Mouse (Mus musculus) frontal cortex, postnatal 14 days (tissue): Measurements from ENCODE around the gene Cd164l2.
A peak's percentile ranks its signal among the peaks of the same experiment; 100 is the strongest.

Source experiments
- DNase-seq, 2 experiments: peaks; one replicate each; pipeline ENCODE4 v3.0.0; 2022; ENCODE audit warnings: low spot score in 2 of 2

The Cd164l2 gene

GRCm38 (mm10) chr4:133220656-133221055, 8.7 kb downstream of the Cd164l2 start:
- DNase-seq, result no peak

- no peak for DNase-seq
These were observed 9.8 kb downstream of the Cd164l2 start for GRCm38 (mm10) chr4:133221701-133222100.

DNA sequence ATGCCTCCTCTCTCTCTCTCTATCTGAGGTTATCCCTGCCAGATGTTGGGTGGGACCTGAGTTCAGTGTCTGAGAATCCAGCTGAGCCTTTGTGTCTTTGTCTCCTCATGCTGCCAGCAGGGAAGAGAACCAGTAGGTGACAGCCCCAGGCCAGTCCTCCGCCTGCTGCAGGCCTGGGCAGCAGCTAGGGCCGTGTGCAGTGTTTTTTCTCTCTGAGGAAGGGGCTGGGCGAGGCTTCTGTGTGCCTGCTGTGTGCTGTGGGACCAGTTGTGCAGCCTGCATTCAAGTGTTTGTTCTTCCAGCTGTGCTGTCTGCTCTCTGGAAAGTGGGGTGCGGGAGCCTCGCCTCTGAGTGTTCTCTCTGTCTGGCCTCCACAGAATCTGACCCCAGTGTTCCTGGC, 11.9 kb downstream of the Cd164l2 start:
- DNase-seq, result no peak

DNA sequence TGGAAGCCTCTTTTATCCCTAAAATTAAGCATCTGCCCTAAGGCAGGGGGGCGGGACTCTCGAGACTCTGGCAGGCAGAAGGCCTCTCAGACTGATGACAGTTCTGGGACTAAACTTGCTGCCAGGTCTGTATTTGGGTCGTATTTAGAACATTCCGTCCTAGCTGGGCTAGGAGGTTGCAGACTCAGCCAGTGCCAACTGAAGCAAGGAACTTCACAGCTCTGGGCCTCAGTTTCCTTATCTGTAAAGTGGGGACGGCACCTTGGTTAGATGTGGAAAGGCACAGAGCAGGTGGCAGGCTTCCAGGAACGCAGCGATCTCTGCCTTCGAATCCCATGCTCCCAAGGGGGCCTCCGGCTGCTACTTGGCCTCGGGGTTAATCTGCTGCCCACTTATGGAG, 14.1 kb downstream of the Cd164l2 start:
- no peak for DNase-seq

DNA sequence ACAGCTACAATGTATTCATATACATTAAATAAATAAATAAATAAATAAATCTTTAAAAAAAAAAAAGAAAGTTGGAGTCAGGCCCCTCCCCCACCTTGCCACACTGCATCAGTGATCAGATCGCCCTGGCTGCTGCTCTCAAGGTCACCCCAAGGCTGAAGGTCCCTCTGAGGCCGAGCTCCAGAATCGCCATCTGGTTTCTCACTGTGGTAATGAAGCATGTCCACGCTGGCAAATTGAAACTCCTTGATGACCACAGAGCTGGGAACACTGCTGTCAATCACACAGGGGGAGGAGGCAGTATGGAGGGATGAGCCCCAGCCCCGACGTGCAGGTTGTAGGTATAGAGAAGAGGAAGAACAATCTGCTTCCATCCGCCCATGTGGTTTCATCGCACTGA, 15.7 kb downstream of the Cd164l2 start:
- no peak for DNase-seq

GRCm38 (mm10) chr4:133229582-133229981, 17.7 kb downstream of the Cd164l2 start:
- no peak for DNase-seq

- DNase-seq, result no peak
These were observed 21.5 kb downstream of the Cd164l2 start for GRCm38 (mm10) chr4:133233285-133233976.

DNA sequence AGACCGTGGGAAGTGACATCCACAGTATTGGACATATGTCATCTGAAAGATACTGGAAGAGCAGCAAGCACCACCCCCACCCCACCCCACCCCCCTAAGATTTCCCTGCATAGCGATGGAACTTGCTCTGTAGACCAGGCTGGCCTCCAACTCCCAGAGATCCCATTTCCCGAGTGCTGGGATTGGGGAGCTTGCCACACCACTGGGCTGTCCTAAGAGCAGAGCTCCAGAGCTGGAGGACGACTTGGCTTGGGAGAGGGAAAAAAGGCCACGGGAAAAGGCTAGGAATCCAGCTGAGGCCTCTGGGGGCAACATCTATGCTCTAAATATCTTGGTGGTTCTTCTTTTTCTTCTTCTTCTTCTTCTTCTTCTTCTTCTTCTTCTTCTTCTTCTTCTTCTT, 22.8 kb downstream of the Cd164l2 start:
- no peak for DNase-seq

DNA sequence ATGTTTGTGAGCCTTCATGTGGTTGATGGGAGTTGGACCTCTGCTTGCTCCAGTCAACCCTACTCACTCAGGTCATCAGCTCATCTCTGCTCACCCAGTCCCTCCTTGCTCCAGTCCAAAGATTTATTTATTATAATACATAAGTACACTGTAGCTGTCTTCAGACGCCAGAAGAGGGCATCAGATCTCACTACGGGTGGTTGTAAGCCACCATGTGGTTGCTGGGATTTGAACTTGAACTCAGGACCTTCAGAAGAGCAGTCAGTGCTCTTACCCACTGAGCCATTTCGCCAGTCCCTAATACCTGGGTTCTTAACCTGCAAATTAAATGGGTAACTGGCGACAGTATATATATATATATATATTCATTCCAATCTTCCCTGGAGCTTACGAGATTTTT, 23.5 kb downstream of the Cd164l2 start:
- DNase-seq, result no peak

DNA sequence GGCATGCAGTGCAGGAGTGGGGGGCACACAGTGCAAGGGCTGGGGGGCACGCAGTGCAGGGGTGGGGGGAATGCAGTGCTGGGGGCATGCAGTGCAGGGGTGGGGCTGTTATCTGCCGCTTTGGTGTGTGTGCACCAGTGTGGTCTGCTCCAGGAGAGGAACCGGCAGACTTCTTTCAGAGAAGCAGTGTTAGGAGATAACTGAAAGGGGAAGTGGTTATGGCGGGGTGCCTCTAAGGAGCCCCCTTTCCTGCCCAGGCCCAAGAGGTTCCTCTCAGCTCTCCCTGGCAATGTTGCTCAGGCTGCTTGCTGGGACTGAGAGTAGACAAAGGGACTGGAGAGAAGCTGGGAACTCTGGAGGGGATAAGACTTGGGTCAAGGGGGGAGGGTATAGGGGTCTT, 26.0 kb downstream of the Cd164l2 start:
- no peak for DNase-seq

DNA sequence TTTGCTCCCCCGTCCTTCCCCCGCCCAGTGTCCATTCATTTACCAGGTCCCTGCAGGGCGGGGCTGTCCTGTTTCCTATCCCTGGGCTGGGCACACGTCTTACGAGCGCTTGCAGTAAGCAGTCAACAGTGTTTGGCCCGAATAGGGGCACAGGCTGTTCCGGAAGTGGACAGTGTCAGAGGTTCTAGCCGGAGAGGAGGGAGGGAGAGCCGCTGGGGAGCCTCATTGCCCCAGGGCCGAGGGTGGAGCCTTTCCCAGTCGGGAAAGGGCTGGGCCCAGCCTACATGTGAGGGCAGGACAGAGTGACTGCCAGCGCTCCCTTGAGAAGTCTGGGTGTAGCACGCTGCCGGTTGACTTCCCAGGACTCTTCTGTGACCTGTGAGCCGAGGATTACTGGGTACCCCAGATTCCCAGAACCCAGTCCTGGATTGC, 28.6 kb downstream of the Cd164l2 start, which contains the start of gene Map3k6:
Gene Map3k6 (plus strand): TSS at position 329 of the 432 bp plus-strand sequence.
- DNase-seq, result no peak

DNA sequence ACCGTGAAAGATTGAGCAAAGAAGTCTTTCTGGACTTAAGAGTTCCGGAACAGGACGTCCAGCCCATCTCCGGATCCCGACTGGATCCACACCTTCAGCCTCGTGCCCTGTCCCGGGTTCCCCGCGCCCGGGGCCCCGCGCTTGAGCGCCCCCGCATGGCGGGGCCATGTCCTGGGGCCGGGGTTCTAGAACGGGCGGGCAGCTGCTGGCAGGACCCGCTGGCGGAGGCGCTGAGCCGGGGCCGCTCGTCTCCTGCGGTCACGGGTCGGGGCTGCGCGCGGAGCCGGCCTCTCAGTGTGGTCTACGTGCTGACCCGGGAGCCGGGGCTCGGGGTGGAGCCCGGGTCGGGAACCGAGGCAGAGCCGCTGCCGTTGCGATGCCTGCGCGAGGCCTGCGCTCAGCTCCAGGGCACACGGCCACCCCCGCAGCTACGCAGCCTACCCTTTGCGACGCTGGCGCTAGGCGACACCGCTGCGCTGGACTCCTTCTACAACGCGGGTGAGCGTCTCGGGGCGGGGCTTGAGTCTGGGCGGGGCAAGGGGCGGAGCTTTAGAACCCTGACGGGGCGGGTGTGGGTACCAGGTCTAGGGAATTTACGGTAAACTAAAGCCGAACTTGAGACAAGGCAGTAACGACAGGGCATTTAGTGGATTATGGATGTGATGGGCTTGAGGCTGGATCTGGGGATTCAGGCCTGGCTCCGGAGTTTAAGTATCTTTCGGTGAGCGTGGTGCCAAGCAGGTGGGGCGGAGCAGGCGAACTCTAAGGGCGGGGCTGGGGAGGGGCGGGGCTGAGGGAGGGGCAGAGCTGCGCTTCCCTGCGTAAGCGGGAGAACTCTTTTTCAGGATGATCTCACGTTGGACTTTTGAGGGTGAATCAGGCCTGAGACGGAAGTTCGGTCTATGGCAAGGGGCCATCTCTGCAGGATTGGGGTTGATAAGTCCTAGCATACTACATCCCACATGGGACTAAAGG, 29.3 kb downstream of the Cd164l2 start:
- peak; percentile 64 to 82 for DNase-seq

DNA sequence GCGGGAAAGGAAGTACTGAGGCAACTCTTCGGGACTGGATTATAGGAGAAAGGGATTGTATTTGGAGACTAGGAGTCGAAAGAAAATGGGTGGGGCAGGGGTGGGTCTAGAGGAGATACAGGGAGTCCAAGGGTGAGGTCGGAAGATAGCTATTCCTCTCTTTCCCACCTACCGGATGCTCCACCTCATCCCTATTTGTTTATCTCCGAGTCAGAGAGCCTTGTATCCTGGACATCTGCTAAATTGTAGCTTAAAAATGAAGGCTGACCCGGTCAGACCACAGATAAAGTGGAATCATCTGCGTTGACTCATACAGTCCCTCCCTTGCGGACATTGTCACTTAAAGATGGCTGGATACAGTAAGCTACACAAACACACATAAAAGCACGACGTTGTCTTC, 30.0 kb downstream of the Cd164l2 start:
- DNase-seq, result no peak

DNA sequence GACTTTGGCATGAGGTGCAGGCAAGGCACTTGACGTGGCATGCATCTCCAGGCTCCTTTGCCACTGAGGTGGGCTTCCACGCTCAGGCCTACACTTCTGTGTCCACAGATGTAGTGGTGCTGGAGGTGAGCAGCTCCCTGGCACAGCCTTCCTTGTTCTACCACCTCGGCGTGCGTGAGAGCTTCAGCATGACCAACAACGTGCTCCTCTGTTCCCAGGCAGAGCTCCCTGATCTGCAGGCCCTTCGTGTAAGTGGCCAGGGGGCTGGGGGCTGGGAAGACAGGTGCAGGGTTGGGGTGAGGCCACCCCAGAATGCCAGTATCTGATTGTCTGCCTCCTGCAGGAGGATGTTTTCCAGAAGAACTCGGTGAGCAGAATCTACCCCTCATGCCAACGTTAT, 30.8 kb downstream of the Cd164l2 start:
- no peak for DNase-seq

- DNase-seq, result no peak
These were observed 31.6 kb downstream of the Cd164l2 start for GRCm38 (mm10) chr4:133243538-133243937.

DNA sequence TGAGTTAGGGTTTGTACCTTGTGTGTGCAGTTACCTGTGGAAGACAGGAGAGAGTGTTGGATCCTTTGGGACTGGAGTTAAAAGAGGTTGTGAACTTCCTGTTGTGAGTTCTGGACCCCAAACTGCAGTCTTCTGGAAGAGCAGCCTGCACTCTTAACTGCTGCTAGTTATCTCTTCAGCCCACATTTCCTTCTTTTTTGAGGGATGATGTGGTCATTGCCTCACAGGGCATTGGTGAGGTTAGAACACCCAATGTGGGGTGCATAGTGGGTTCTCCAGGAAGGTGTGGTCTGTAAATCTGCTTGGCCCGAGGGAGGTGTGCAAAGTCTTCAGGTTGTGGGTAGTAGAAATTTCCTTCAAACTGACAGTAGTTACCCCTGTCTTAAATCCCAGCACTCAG, 32.4 kb downstream of the Cd164l2 start:
- DNase-seq, result no peak

DNA sequence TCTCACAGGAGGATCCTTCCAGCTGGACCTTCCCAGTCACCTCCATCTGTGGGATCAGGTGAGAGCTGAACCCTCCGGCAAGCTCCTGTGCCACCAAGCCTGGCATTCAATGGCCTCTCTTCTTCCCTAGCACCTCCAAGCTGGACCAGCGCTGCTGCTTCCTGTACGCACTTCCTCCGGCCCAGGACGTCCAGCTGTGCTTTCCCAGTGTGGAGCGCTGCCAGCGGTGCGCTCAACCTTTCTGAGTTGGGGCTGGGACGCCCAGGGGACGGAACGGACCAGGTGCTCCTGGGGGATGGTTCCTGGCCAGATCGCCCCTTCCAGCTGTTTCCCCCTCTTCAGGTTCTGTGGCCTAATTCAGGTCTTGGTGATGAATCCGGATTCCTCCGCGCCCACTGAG, 35.1 kb downstream of the Cd164l2 start:
- no peak for DNase-seq

DNA sequence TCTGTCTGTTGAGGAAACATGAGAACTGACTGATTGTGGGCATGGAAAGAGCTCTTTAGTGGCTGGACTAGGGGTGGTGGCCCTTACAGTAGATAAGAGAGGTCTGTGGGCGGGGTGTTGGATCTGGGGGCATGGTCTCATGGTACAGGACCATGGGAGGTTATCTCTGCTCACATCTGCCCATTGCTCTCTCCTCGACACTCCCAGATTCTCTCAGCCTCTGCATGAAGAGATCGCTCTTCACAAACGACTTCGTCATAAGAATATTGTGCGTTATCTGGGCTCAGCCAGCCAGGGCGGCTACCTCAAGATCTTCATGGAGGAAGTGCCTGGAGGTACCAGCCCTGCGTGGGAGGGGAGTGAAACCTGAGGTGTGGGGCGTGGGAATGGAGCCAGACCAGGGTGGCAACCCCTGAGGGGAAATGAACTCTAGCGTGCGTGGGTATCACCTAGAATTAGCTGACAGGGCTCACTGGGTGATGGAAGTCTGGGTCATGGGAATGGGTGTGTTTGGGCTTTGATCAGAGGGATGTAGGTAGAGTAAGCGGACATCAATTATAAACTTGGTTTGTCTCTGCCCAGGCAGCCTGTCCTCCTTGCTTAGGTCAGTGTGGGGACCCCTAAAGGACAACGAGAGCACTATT, 36.0 kb downstream of the Cd164l2 start:
- DNase-seq, result no peak

- peak; percentile 37 to 72 for DNase-seq
These were observed 38.7 kb downstream of the Cd164l2 start for GRCm38 (mm10) chr4:133250609-133251008.

DNA sequence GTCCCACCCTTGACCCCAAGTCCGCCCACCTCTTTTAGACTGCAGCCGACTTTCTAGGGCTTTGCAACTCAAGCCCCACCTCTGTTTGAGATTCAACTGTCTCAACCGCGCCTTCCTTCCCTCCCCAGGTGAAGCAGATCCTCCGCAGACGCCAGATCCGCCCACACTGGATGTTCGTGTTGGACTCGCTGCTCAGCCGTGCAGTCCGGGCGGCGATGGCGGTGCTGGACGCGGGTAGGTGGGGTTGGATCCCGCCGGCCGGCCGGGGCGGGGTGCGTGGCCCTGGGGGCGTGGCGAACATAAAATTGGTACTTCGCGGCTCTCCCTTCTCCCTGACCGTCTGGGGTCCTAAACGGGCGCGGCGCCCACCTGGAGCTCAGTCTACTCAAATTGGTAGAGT, 39.3 kb downstream of the Cd164l2 start:
- DNase-seq, result no peak

- DNase-seq, result no peak
These were observed 40.2 kb downstream of the Cd164l2 start for GRCm38 (mm10) chr4:133252089-133252488.

- DNase-seq, result no peak
These were observed 41.5 kb downstream of the Cd164l2 start for GRCm38 (mm10) chr4:133253412-133253811.
